9 mouse cellular contexts compared by ENCODE assay signal in genomic region chr3:50076979-50077378, GRCm38 (mm10).
A peak's percentile ranks its signal among the peaks of the same experiment; 100 is the strongest.
DNase-seq lines count a peak whose midpoint lies in the region; ATAC-seq lines count a peak whose summit lies in the region.
"Had no signal": no experiment of that assay in that cellular context is flagged by ENCODE, and none has a peak within 500 bp of the region (broad histone marks: within the 10 kb centered on the region; RNA-seq: fewer than 3 reads in every experiment).

No protein-coding gene starts in this region.

- H3K4me2 ChIP-seq in hindbrain, embryonic 14.5 days (replicated peaks) = no peak overlapping the region
- no peak overlapping the region for H3K4me2 ChIP-seq in hindbrain, embryonic 16.5 days (ENCODE audit: low read length)
- H3K4me2 ChIP-seq: midbrain, embryonic 12.5 days had no signal

- H3K36me3 ChIP-seq in hindbrain, embryonic 14.5 days (replicated peaks; ENCODE audit: control insufficient read depth, insufficient read depth) = no peaks in the 10 kb centered on the region
- no peaks in the 10 kb centered on the region for H3K36me3 ChIP-seq in hindbrain, embryonic 16.5 days (ENCODE audit: control insufficient read depth, insufficient read depth, low read length)
- H3K36me3 ChIP-seq: midbrain, embryonic 12.5 days had no signal

- ATAC-seq in hindbrain, embryonic 14.5 days (ENCODE audit: low FRiP score) = no peak
- no peak for ATAC-seq in hindbrain, embryonic 16.5 days
- ATAC-seq in hematopoietic stem cell, adult 5-6 weeks (replicated peaks in 1 of 2; ENCODE audit: insufficient read depth in 1 of 2, low FRiP score in 2 of 2, low TSS enrichment in 1 of 2, low read depth in 1 of 2, poor library complexity in 2 of 2, severe bottlenecking in 2 of 2) = peak; percentile 53 to 62; a peak in 1 of 4 replicates

- no peaks in the 10 kb centered on the region for H3K27me3 ChIP-seq in hindbrain, embryonic 14.5 days (ENCODE audit: control insufficient read depth, insufficient read depth, low read length)
- H3K27me3 ChIP-seq in hindbrain, embryonic 16.5 days (replicated peaks; ENCODE audit: control insufficient read depth, insufficient read depth, low read length) = no peaks in the 10 kb centered on the region
- H3K27me3 ChIP-seq: midbrain, embryonic 12.5 days had no signal

- no peaks in the 10 kb centered on the region; the same call in 1 of the 2 replicates for H3K9me3 ChIP-seq in hindbrain, embryonic 14.5 days (ENCODE audit: control insufficient read depth, low read length)
- no peaks in the 10 kb centered on the region for H3K9me3 ChIP-seq in hindbrain, embryonic 16.5 days (ENCODE audit: control insufficient read depth, low read length)
- H3K9me3 ChIP-seq: midbrain, embryonic 12.5 days had no signal

- intact Hi-C loops in left cerebral cortex, postnatal 36 days (cut with DNase I) = loop anchor here (5.0 kb wide), 2 partner anchors 815 to 985 kb away; no protein-coding TSS in a partner anchor

- 19% methylated on average over 7 of the region's 7 CpGs for WGBS in hindbrain, embryonic 14.5 days
- 19% methylated on average over 7 of the region's 7 CpGs for WGBS in hindbrain, embryonic 16.5 days

- H3K9ac ChIP-seq in hindbrain, embryonic 14.5 days = no peak overlapping the region
- H3K9ac ChIP-seq in hindbrain, embryonic 16.5 days (ENCODE audit: low read depth, low read length) = no peak overlapping the region
- H3K9ac ChIP-seq: midbrain, embryonic 12.5 days had no signal

- no peak overlapping the region for H3K4me3 ChIP-seq in hindbrain, embryonic 14.5 days (replicated peaks; ENCODE audit: low read length)
- no peak overlapping the region for H3K4me3 ChIP-seq in hindbrain, embryonic 16.5 days (ENCODE audit: low read length)
- H3K4me3 ChIP-seq: midbrain, embryonic 12.5 days had no signal

- peak; percentile 75 for DNase-seq in hindbrain, embryonic 14.5 days (ENCODE audit: low spot score)
- DNase-seq in WW6 (ENCODE audit: low read depth, low spot score) (peak; percentile 13), MN1 (ENCODE audit: low spot score) (no peak)
- DNase-seq in embryo, embryonic 10.5 days (ENCODE audit: low spot score) = peak; percentile 90
- peak; percentile 16 to 41 for DNase-seq in left cerebral cortex, postnatal 36 days (ENCODE audit: low spot score in 2 of 2)
- DNase-seq in retina, adult 2 months (ENCODE audit: low read depth, low spot score) = peak; percentile 8

- no peak overlapping the region for H3K27ac ChIP-seq in hindbrain, embryonic 14.5 days
- H3K27ac ChIP-seq in hindbrain, embryonic 16.5 days (ENCODE audit: low read depth, low read length) = no peak overlapping the region
- H3K27ac ChIP-seq: midbrain, embryonic 12.5 days had no signal

- H3K4me1 ChIP-seq in hindbrain, embryonic 14.5 days (replicated peaks; ENCODE audit: control insufficient read depth, insufficient read depth, low read length) = no peaks in the 10 kb centered on the region
- H3K4me1 ChIP-seq in hindbrain, embryonic 16.5 days (ENCODE audit: control insufficient read depth, insufficient read depth, low read depth, low read length) = no peaks in the 10 kb centered on the region
- H3K4me1 ChIP-seq: midbrain, embryonic 12.5 days had no signal

Comparison
In these comparisons a context has a peak if more than half of its experiments do, and no peak if none do; other contexts are left out.
1. ATAC-seq: peak in hematopoietic stem cell, adult 5-6 weeks (2 of 2); none in hindbrain, embryonic 14.5 days (single experiment) and hindbrain, embryonic 16.5 days (single experiment).